Mouse (Mus musculus) limb, embryonic 15.5 days (tissue): ENCODE data around the gene Cabp4. TPM values are rescaled to one million over a fixed set of nuclear protein-coding genes. Genes with fewer than 3 reads are reported as not detected.

Experiments
- ATAC-seq: fragments of 200-750 bp; cut with Nextera tagmentation; 2 replicates; pipeline ENCODE4 v1.8.0; 2017; ENCODE audit warnings: low read depth, moderate TSS enrichment; ENCODE audit not compliant: insufficient number of reproducible peaks, low FRiP score, low TSS enrichment
- H3K27ac ChIP-seq: fragments of 300-500 bp; sonication (generic); 2 replicates; pipeline ENCODE4 v1.5.1; 2015; ENCODE audit warnings: moderate library complexity, mild to moderate bottlenecking, inconsistent platforms
- H3K27me3 ChIP-seq: fragments of 300-500 bp; sonication (generic); 2 replicates; pipeline ENCODE4 v1.6.1; 2015; ENCODE audit warnings: inconsistent platforms
- H3K36me3 ChIP-seq: fragments of 300-500 bp; sonication (generic); 2 replicates; pipeline ENCODE4 v1.6.1; 2015; ENCODE audit warnings: inconsistent platforms
- H3K4me1 ChIP-seq: fragments of 300-500 bp; sonication (generic); 2 replicates; pipeline ENCODE4 v1.6.1; 2015; ENCODE audit warnings: inconsistent platforms
- H3K4me2 ChIP-seq: fragments of 300-500 bp; sonication (generic); 2 replicates; pipeline ENCODE4 v1.6.1; 2015; ENCODE audit warnings: mild to moderate bottlenecking, inconsistent platforms
- H3K4me3 ChIP-seq: fragments of 300-500 bp; sonication (generic); 2 replicates; pipeline ENCODE4 v1.5.1; 2015; ENCODE audit warnings: mild to moderate bottlenecking, inconsistent platforms
- H3K9ac ChIP-seq: fragments of 300-500 bp; sonication (generic); 2 replicates; pipeline ENCODE4 v1.6.1; 2015; ENCODE audit warnings: inconsistent platforms
- H3K9me3 ChIP-seq: fragments of 300-500 bp; sonication (generic); 2 replicates; pipeline ENCODE4 v1.6.1; 2016; ENCODE audit warnings: inconsistent platforms
- WGBS: fragments of 180-500 bp; shearing (Covaris S2); methylation state at CpG from one replicate; pipeline ENCODE4 v1.1.7; 2015; 5-methylcytosine and 5-hydroxymethylcytosine counted together
- polyA plus RNA-seq: library from polyadenylated mRNA; unstranded; fragments of >200 nt; fragmentation: Nextera tagmentation; extraction: Ambion mirVana; gene quantifications from 2 replicates; pipeline ENCODE4 v1.2.1, GENCODE M21; 2015

The Cabp4 gene
- polyA plus RNA-seq, 1 experiment from 2014 or later, result 0.05 TPM

- H3K4me2 ChIP-seq, result peak within 1 kb of the TSS; percentile 85
- peak; percentile 85 for ATAC-seq
- H3K4me3 ChIP-seq, result peak within 1 kb of the TSS; percentile 73
- H3K27ac ChIP-seq, result peak within 1 kb of the TSS; percentile 75
- peaks cover 39% of the 10 kb centered on the region for H3K36me3 ChIP-seq
- WGBS, result 6% methylated on average over 42 of the region's 42 CpGs
- H3K9ac ChIP-seq, result peak within 1 kb of the TSS; percentile 73
- no peaks in the 10 kb centered on the region for H3K27me3 ChIP-seq
- no peaks in the 10 kb centered on the region for H3K9me3 ChIP-seq
- peaks cover 16% of the 10 kb centered on the region for H3K4me1 ChIP-seq
Observed at GRCm38 (mm10) chr19:4162646-4163542, 19.1 kb upstream of the Cabp4 start, which contains the start of gene Rps6kb2. TSS of gene Rps6kb2 (minus strand) at chr19:4163354.

DNA sequence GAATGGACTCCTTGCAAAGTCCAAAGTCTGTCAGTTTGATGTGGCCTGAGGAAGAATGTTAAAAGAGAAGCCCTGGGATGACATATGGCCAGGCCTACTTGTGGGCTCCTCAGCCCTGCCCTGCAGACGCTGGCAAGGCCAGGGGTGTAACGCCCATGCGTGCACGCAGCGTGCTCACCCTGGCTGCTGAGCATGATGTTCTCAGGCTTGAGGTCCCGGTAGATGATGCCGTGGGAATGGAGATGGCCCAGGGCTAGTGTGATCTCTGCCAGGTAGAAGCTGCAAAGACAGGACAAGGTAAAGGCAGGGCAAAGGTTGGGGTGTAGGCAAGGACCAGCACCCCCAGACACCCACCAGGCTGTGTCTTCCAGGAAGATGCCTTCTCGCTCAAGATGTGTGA is 15.2 kb upstream of the Cabp4 start:
- Histone ChIP-seq H3K27me3 (no peaks in the 10 kb centered on the region), H3K9ac (no peak overlapping the region), H3K4me2 (no peak overlapping the region), H3K9me3 (no peaks in the 10 kb centered on the region), H3K4me3 (no peak overlapping the region), H3K4me1 (peaks cover 16% of the 10 kb centered on the region), H3K36me3 (peaks cover 66% of the 10 kb centered on the region), H3K27ac (no peak overlapping the region)
- no peak for ATAC-seq
- 97% methylated on average over 8 of the region's 8 CpGs for WGBS

GRCm38 (mm10) chr19:4156771-4157170 is 12.9 kb upstream of the Cabp4 start:
- Histone ChIP-seq H3K9me3 (no peaks in the 10 kb centered on the region), H3K36me3 (peaks cover 83% of the 10 kb centered on the region), H3K27ac (no peak overlapping the region), H3K4me2 (no peak overlapping the region), H3K9ac (no peak overlapping the region), H3K4me1 (peaks cover 1% of the 10 kb centered on the region; the same call in 1 of the 2 replicates), H3K27me3 (no peaks in the 10 kb centered on the region), H3K4me3 (no peak overlapping the region)
- 90% methylated on average over 12 of the region's 12 CpGs for WGBS
- ATAC-seq, result no peak

DNA sequence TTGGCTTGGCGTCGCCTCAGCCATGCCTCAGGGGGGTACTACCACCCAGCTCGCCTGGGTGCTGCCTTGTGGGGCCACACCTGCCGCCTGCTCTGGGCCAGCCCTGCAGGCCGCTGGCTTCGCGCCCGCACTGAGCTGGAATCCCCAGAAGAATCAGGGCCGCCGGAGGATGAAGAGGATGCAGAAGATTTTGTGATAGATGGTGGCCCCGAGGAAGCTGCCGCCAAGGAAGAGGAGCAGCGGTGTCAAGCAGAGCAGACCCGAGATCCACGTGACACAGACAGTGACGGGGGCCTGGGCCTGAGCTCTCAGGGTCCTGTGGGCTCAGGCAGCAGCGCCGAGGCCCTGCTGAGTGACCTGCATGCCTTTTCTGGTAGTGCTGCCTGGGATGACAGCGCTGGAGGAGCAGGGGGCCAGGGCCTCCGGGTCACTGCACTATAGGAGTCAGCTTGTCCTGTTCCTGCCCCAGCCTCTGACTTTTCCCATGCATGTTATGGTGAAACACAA is 12.3 kb upstream of the Cabp4 start:
- H3K27me3 ChIP-seq, result no peaks in the 10 kb centered on the region
- H3K27ac ChIP-seq, result no peak overlapping the region
- no peak overlapping the region for H3K4me2 ChIP-seq
- H3K4me3 ChIP-seq, result no peak overlapping the region
- H3K9me3 ChIP-seq, result no peaks in the 10 kb centered on the region
- no peak for ATAC-seq
- WGBS, result 77% methylated on average over 20 of the region's 20 CpGs
- peaks cover 81% of the 10 kb centered on the region for H3K36me3 ChIP-seq
- no peaks in the 10 kb centered on the region for H3K4me1 ChIP-seq
- H3K9ac ChIP-seq, result no peak overlapping the region

GRCm38 (mm10) chr19:4155223-4156072 is 11.6 kb upstream of the Cabp4 start:
- no peaks in the 10 kb centered on the region for H3K9me3 ChIP-seq
- ATAC-seq, result no peak

GRCm38 (mm10) chr19:4154437-4155222 is 10.8 kb upstream of the Cabp4 start:
- no peak for ATAC-seq
- Histone ChIP-seq H3K36me3 (peaks cover 84% of the 10 kb centered on the region), H3K9ac (no peak overlapping the region)

More at GRCm38 (mm10) chr19:4155223-4156072, 11.6 kb upstream of the Cabp4 start:
- Histone ChIP-seq H3K4me1 (no peaks in the 10 kb centered on the region), H3K4me2 (no peak overlapping the region), H3K27ac (no peak overlapping the region; the same call in 1 of the 2 replicates), H3K27me3 (no peaks in the 10 kb centered on the region), H3K36me3 (peaks cover 82% of the 10 kb centered on the region), H3K9ac (0 out of 2 replicates have a peak overlapping the region, but pooled peaks have one; percentile 14), H3K4me3 (no peak overlapping the region)
- WGBS, result 81% methylated on average over 6 of the region's 6 CpGs

GRCm38 (mm10) chr19:4153232-4153654 is 9.4 kb upstream of the Cabp4 start, which contains the start of gene Ptprcap:
TSS of gene Ptprcap (plus strand) at chr19:4153604.
- 72% methylated on average over 11 of the region's 11 CpGs for WGBS
- Histone ChIP-seq H3K36me3 (peaks cover 70% of the 10 kb centered on the region), H3K9me3 (no peaks in the 10 kb centered on the region), H3K4me2 (no peak within 1 kb of the TSS), H3K27me3 (no peaks in the 10 kb centered on the region), H3K4me1 (peaks cover 15% of the 10 kb centered on the region), H3K9ac (no peak within 1 kb of the TSS), H3K4me3 (no peak within 1 kb of the TSS), H3K27ac (no peak within 1 kb of the TSS)
- no peak for ATAC-seq

More at GRCm38 (mm10) chr19:4154437-4155222, 10.8 kb upstream of the Cabp4 start:
- peaks cover 7% of the 10 kb centered on the region for H3K4me1 ChIP-seq
- H3K4me3 ChIP-seq, result no peak overlapping the region
- H3K9me3 ChIP-seq, result no peaks in the 10 kb centered on the region
- no peak overlapping the region; the same call in 1 of the 2 replicates for H3K27ac ChIP-seq
- no peaks in the 10 kb centered on the region for H3K27me3 ChIP-seq
- 78% methylated on average over 13 of the region's 13 CpGs for WGBS
- no peak overlapping the region for H3K4me2 ChIP-seq

GRCm38 (mm10) chr19:4152445-4153231 is 8.8 kb upstream of the Cabp4 start:
- H3K36me3 ChIP-seq, result peaks cover 64% of the 10 kb centered on the region
- H3K4me3 ChIP-seq, result no peak overlapping the region

GRCm38 (mm10) chr19:4151898-4152297 is 8.1 kb upstream of the Cabp4 start:
- peaks cover 57% of the 10 kb centered on the region for H3K36me3 ChIP-seq
- no peaks in the 10 kb centered on the region for H3K27me3 ChIP-seq
- peaks cover 22% of the 10 kb centered on the region for H3K4me1 ChIP-seq
- no peak overlapping the region for H3K4me2 ChIP-seq
- 90% methylated on average over 5 of the region's 5 CpGs for WGBS
- H3K4me3 ChIP-seq, result no peak overlapping the region
- no peaks in the 10 kb centered on the region for H3K9me3 ChIP-seq
- ATAC-seq, result no peak
- H3K27ac ChIP-seq, result no peak overlapping the region
- H3K9ac ChIP-seq, result no peak overlapping the region

More at GRCm38 (mm10) chr19:4152445-4153231, 8.8 kb upstream of the Cabp4 start:
- Histone ChIP-seq H3K27me3 (no peaks in the 10 kb centered on the region), H3K4me2 (no peak overlapping the region), H3K27ac (no peak overlapping the region), H3K4me1 (peaks cover 20% of the 10 kb centered on the region), H3K9me3 (no peaks in the 10 kb centered on the region), H3K9ac (no peak overlapping the region)
- 85% methylated on average over 8 of the region's 8 CpGs for WGBS
- no peak for ATAC-seq

GRCm38 (mm10) chr19:4151488-4151860 is 7.6 kb upstream of the Cabp4 start:
- Histone ChIP-seq H3K9me3 (no peaks in the 10 kb centered on the region), H3K4me2 (no peak overlapping the region), H3K27me3 (no peaks in the 10 kb centered on the region), H3K4me1 (peaks cover 22% of the 10 kb centered on the region), H3K27ac (no peak overlapping the region), H3K9ac (no peak overlapping the region), H3K4me3 (no peak overlapping the region), H3K36me3 (peaks cover 53% of the 10 kb centered on the region)
- no peak for ATAC-seq
- WGBS, result 65% methylated on average over 5 of the region's 5 CpGs
